Mouse (Mus musculus): Measurements from ENCODE around the gene Hs6st1. TPM values are rescaled to one million over a fixed set of nuclear protein-coding genes. Genes with fewer than 3 reads are reported as not detected.

Gene Hs6st1
- polyA plus RNA-seq, 1 experiment from 2014 or later: 15.0 TPM

- Histone ChIP-seq H3K9ac (ENCODE audit: low read depth, low read length) (no peak overlapping the region), H3K4me2 (no peak overlapping the region), H3K4me3 (ENCODE audit: low read depth, low read length) (no peak overlapping the region), H3K9me3 (ENCODE audit: control insufficient read depth, low read length) (no peaks in the 10 kb centered on the region), H3K27ac (ENCODE audit: low read depth, low read length) (no peak overlapping the region), H3K4me1 (replicated peaks; ENCODE audit: control insufficient read depth, insufficient read depth, low read length) (no peaks in the 10 kb centered on the region), H3K27me3 (replicated peaks; ENCODE audit: control insufficient read depth, insufficient read depth, low read length) (no peaks in the 10 kb centered on the region), H3K36me3 (ENCODE audit: control insufficient read depth, insufficient read depth, low read length) (peaks cover 35% of the 10 kb centered on the region)
- ATAC-seq (replicated peaks; ENCODE audit: low FRiP score): no peak; the same call in 1 of the 2 replicates
- no peak for DNase-seq (ENCODE audit: low spot score)
- 50% methylated on average over 2 of the region's 2 CpGs for WGBS
Measured at GRCm38 (mm10) chr1:36148809-36149208, 80.6 kb downstream of the Hs6st1 start.

GRCm38 (mm10) chr1:36149411-36149810 lies 81.2 kb downstream of the Hs6st1 start:
- H3K9ac ChIP-seq (ENCODE audit: low read depth, low read length): no peak overlapping the region
- no peaks in the 10 kb centered on the region for H3K9me3 ChIP-seq (ENCODE audit: control insufficient read depth, low read length)
- WGBS: 63% methylated on average over 1 of the region's 1 CpGs
- no peaks in the 10 kb centered on the region for H3K27me3 ChIP-seq (replicated peaks; ENCODE audit: control insufficient read depth, insufficient read depth, low read length)
- peak; percentile 69; the same call in 1 of the 2 replicates for ATAC-seq (replicated peaks; ENCODE audit: low FRiP score)
- no peaks in the 10 kb centered on the region for H3K4me1 ChIP-seq (replicated peaks; ENCODE audit: control insufficient read depth, insufficient read depth, low read length)
- DNase-seq (ENCODE audit: low spot score): no peak
- H3K27ac ChIP-seq (ENCODE audit: low read depth, low read length): no peak overlapping the region
- H3K36me3 ChIP-seq (ENCODE audit: control insufficient read depth, insufficient read depth, low read length): peaks cover 30% of the 10 kb centered on the region
- H3K4me2 ChIP-seq: no peak overlapping the region
- no peak overlapping the region for H3K4me3 ChIP-seq (ENCODE audit: low read depth, low read length)

Small RNAs within 50 kb of the gene (microRNA-seq; reads per million reads assigned to microRNA genes)
- 5.6 reads per million, percentile 15 among the genes with 10 or more reads in this experiment for gene Mir6897 (ENCODE audit: borderline number of aligned reads)

Other genes starting within 250 kb of the Hs6st1 start
- gene Uggt1, start 176.3 kb downstream of the Hs6st1 start, polyA plus RNA-seq (2014; fragmentation: Nextera tagmentation; extraction: Ambion mirVana): 54.4 and 55.8 TPM in 2 replicates
- gene Neurl3, start 206.3 kb downstream of the Hs6st1 start, polyA plus RNA-seq (2014; fragmentation: Nextera tagmentation; extraction: Ambion mirVana): 4.5 and 4.6 TPM in 2 replicates
- 2.4 and 3.9 TPM in 2 replicates for gene Arid5a, start 239.3 kb downstream of the Hs6st1 start, polyA plus RNA-seq (2014; fragmentation: Nextera tagmentation; extraction: Ambion mirVana)

Measured in liver, embryonic 11.5 days (tissue).